Mouse (Mus musculus) layer of hippocampus, postnatal 14 days (tissue): Measurements from ENCODE around the gene Aff1. TPM values are rescaled to one million over a fixed set of nuclear protein-coding genes. Genes with fewer than 3 reads are reported as not detected.
A peak's percentile ranks its signal among the peaks of the same experiment; 100 is the strongest.

Experiments
- DNase-seq, 2 experiments: peaks; one replicate each; pipeline ENCODE4 v3.0.0; 2021 to 2022; ENCODE audit warnings: low spot score in 2 of 2, mixed read lengths in 1 of 2
- total RNA-seq, 2 experiments: library from RNA; stranded (reverse); gene quantifications; 2 replicates each; pipeline ENCODE4 v1.2.3; 2021

Aff1 gene
- total RNA-seq, 2 experiments from 2014 or later: 13.1 to 14.0 TPM

DNA sequence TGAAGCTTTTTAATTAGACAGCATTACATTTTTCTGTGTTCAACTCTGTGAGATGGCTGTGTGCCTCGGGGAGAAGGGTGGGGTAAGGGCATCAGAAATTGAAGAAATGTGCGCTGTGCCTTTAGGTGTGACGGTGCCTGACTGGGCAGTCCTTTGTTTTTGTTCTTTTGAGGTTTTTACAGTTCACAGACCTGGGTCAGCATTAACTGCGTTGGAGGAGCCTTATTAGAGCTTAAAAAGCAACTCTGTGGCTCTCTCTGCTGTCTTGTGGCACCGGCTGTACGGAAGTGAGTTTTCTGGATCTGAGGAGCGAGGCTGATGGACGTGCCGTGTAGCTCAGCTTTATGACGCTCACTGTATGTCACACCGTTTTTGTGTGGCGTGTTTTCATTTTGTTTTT is 137.0 kb downstream of the Aff1 start:
- DNase-seq: no peak

DNA sequence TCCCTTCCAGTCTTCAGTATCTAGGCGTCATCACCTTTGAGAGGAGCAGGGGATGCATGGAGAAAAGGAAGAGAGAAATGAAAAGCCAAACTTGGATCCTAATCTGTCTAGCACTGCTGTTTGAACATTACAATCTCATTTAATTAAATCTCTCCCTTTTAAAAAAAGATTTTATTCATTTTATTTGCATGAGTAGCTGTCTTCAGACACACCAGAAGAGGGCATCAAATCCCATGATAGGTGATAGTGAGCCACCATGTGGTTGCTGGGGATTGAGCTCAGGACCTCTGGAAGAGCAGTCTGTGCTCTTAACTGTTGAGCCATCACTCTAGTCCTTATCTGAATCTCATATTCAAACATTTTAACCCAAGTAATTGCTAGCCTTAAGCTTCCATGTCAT is 138.7 kb downstream of the Aff1 start:
- no peak for DNase-seq

DNA sequence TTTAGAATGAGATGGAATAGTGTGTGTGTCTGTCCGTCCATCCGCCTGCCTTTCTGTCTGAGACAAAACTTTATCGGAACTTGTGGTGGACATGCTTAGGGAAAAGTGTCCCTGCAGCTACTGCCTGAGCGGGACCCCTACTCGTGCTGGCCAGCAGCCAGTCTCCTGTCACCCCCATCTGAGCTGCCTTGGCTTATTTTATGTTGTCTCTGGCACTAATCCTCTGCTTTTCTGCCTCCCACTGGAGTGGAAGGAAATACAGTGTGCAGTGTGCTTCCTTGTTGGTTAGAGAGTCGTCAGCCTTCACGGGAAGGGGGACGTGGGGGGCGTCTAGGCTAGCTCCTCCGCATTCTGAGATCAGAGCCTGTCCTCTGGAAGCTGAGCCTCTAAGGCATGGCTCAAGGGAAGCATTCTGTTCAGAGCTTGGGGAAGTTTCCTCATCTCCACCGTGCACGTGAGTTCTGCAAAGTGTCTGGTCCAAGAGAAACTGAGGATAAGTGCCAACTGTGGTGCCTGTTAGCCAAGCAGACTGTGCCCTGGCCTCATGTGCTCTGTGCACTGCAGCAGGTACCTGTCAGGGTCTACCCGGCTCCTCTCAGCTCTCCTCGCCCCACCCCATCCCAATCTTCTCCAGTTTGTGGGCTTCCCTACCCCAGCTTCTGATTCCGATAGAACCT is 143.4 kb downstream of the Aff1 start:
- no peak for DNase-seq

DNA sequence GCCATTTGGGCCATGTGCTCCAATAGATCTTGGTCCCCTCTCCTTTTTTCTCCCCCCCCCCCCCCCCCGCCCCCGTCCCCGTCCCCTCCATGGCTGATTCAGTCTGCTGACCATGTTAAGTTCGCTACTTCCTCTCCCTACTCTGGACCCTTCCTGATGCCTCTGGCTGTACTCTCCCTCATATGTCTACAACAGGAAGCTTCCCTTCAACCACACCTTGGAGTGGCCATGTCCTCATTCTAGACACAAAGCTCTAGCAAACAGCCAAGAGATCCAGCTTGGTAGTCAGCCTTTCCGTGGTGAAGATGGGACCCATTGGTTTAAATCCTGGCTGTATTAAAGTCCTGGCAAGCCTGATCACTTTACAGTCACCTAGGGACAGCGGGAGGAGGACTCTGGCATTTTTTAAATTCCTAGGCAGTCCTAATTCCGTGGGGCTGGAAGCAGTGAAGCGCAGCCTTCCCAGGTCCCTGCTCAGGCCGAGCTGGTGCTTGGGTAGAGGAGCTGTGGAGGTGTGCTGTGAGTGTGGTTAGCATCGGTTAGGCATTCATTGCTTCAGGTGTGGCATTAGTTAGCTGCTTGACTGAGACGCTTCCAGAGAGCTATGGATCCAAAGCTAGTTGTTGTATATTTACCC is 144.1 kb downstream of the Aff1 start:
- no peak for DNase-seq

DNA sequence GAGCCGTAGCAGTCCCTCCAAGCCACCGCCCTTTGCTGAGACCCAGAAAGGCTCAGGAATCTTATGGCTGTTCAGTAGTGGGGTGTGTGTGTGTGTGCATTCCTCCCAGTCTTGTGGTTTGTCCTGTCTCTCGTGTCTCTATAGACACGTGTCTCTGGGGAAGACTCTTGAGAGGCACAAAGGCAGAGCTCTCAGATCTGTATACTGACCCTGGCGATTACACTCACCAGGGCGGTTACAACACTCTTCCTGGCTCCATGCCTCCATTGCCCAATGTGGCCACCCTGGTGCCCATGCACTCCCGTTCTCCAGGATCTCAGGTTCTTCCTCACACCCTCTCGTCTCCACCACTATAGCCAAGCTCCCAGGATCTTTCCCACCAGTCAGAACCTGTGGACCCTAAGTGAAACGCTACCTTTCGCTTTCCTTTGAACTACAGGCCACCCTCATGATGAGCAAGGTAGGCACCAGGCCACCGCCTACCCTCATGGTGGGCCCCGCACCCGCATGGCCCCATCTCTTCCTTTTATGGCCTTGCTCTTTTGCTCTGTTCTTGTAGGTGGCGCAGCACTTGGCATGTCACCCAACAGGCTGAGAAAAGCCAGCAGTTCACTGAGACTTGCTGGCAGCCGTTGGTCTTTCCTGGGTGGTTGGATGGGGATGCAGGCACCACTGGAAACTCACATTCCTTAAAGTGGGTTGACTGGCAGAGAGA is 146.5 kb downstream of the Aff1 start:
- DNase-seq: no peak

DNA sequence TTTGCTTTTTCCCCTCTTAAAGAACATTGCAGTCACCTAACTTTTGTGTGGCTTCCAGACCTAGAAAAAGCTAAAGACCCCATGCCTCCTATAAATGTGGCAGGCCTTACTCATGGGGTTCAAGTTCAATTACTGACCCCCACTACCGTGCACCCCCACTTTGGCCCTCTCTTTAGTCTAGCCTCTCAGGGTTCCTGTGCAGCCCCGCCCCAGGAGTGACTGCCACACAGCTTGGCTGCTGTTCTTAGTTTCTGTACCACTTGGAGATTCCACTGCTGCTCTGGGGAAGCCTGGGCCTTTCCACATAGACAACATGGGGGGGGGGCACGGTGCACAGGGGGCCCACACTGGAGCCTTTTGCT is 147.1 kb downstream of the Aff1 start:
- no peak for DNase-seq

DNA sequence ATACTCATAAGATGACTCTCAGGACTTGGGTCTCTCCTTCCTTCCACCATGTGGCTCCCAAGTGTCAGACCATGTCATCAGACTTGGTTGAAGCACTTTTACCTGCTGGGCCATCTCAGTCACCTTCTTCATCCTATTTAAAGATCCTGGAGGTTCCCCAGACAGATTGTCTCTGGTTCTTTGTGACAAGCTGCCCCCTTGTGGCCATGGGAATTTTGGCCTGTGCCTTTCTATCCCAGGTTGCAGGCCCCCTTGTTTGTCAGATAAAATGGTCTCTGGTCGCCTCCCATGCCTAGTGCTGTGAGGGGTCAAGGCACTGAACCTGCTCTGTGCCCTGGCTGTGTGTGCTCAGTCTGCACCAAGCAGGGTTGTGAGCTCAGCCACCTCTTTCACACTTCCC is 151.8 kb downstream of the Aff1 start:
- peak in 1 of 2 experiments; percentile 53 for DNase-seq

DNA sequence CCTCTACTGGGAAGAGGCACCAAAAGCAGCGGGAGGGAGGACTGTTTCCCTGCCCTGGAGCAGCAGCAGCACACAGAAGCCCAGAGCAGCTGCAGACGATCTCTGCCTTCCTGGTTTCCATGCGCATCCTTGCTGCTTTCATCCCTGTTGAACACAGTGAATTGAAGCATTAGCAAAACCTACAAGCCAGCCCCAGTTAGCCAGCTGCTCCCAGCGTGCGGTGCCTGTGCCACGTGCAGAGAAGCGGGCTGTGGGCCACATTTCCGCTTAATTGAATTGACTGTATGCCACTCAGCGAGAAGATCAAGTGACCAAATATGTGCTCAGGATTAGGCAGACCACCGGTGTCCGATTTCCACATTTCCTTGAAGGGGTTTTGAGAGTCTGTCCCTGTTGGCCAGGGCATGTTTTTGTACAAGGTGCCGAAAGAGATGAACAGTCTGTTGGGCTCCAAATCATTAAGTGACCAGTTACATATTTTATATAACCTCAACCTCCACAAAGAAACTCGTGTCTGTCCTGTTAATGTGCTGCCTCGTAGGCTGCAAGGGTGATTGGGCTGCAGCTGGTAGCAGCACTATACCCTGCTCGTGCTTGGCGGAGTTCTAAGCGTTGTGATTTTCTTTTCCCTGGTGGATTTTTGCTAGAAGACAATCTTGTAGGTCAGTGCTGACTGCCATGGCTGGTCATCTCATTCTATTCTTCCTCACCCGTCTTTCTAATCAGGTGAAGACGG is 153.4 kb downstream of the Aff1 start:
- DNase-seq: peak; percentile 51 to 52

DNA sequence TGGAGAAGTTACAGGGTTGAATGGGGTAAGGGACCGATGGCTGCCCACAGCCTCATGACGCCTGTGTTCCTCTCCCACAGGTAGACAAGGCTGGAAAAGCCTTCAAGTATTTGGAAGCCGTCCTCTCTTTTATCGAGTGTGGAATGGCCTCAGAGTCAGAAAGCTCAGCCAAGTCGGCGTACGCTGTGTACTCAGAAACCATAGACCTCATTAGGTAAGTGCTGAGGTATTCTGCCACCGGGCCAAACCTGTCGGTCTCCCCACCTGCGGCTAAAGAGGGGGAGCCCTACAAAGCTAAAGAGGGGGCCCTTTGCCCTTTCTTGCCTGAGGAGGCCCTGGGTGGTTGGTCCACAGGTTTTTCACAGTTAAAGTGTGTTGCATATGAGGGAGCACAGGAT is 154.0 kb downstream of the Aff1 start:
- no peak for DNase-seq

DNA sequence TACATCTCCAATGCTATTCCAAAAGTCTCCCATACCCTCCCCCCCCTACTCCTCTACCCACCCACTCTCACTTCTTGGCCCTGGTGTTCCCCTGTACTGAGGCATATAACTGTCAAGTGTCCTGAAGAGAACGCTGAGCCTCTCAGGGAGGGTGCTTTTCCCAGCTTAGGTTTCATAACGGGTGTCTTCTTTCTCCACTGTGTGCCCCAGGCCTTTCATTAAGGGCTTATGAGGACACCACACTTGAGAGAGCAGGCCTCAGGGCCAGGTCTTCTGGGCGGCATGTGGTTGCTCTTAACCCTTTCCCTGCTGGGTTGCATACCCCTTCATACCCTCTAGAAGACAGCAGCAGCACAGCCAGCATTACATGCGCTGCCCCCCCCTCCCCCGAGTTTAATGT is 154.4 kb downstream of the Aff1 start:
- DNase-seq: no peak

DNA sequence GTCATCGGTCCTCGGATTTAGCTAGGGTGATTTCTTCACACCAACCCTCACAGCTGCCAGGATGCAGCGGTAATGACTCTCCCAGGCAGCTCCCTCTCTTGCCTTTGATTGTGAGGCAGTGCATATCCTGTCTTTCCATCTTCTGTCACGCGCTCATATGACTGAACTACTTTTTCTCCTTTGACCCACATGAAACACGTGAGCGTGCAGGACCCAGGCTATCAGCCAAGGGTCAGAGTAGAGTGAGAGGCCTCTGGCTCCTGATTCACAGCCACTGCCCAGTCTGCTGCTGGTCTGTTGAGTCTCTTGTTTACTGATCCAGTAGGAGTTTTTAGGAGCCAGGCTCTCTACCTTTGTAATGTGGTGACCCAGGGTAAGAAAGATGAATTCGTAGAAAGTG is 156.4 kb downstream of the Aff1 start:
- no peak for DNase-seq

DNA sequence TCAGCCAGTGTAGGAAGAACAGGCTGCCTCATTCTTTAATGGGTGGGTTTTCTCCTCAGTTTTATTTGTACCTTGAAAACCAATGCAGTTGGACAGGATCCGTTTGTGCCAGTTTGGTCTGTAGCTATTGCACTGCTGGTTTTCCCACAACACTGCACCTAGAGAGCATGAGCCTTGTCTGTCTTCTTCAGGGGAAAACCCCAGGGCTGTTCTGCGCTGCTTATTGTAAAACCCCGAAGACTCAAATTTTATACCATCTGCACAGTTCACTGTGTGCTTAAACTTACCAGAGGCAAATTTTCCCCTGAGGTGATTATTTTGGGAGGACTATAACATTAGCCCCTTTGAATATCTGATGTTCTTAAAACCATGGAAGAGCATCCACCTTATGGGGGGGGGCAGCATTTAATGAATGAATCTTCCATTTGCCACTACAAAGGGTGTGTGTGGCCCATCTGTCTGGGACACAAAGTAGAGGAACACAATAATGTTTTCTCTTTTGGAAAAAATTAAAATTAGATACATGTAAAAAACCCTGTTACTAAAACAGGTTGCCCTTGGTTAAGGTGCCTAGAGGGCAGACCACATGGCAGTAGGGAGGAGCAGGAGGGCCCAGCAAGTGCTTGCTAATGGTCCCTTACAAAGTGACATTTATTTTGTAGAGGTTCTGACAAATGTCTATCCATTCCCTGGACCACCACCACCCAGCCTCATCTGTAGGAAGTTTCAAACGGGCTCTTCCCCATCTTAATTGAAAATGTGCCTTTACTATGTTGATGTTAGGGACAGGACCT is 160.8 kb downstream of the Aff1 start:
- no peak for DNase-seq

DNA sequence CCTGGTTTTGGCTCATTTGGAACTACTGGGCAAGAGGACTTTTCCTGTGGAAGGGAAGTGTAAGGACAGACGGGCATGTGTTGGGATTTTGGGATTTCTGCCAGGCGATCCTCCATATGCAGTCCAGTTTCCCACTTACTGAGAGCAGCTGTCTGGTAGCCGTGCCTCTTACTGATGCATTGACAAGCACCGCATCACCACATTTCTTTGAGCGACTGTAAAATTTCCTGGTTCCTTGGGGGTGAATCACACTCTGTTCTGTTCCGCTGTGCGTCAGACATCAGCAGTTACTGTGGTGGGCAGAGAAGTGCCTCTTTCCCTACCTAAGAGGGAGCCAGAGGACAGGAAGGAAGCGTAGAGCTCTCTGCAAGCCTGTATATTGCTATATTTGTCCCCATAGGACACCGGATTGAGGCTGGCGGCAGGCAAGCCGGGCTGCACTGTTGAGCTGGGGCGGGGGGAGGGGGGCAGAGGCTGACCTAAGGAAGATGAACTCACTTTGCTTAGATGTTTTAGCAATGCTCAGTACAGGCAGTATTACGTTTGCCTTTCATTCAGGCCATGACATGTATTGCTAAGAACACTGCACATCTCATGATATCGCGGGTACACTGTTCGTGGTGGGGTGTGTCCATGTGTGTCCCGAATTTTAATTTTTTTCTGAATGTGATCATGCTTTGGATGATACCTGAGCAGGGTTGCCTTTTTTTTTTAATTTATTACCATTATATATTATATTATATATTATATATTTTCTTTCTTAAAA is 162.1 kb downstream of the Aff1 start:
- peak; percentile 46 to 69 for DNase-seq

DNA sequence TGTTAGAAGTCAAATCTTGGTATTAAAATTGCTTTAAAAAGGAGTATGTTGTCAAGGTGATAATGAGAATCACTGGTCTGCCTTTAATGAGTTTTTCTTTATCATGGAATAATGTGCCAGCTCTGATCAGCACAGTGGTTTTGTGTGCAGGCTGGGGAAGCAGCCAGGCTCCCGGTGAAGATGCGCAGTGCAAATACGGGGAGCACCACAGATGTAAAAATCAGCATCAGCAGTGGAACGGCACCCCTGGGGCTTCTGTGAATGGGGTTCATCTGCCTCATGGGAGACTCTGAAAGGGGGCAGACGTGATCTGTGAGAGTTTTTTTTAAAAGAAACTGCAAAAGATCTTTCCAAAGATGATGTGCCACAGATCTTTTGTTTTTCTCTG is 162.6 kb downstream of the Aff1 start:
- DNase-seq: no peak

DNA sequence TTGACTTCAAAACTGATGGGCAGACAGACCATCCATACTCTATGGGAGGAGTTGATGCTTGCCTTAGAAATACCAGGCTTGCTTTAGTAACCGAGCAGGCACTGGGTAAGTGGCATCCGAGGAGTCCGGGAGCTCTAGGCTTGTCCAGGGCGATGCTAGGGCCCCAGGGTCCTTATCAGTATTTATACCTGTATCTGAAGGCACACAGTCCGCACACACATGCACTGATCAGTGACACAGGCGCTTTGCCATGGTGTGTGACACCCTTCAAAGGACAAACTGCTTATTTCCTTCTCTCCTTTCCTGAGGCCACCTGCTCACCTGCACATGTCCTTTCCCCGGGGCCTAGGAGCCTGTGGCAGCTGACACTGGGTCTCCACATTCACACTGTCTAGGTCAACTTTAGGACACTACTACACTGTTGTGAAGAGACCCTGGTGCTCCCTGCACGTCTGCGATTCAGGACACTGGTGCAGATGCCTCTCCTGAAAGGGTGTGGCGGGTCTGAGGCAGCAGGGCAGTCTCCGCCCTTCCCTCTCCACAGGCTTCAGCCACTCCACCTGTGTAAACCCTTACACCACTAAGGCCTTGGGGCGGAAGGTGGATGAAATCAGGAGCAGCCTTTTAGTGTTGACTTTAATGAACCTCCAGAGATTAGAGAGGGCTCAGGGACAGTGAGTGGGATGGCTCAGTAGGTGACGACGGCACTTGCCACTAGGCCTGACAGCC is 163.5 kb downstream of the Aff1 start:
- DNase-seq: no peak

DNA sequence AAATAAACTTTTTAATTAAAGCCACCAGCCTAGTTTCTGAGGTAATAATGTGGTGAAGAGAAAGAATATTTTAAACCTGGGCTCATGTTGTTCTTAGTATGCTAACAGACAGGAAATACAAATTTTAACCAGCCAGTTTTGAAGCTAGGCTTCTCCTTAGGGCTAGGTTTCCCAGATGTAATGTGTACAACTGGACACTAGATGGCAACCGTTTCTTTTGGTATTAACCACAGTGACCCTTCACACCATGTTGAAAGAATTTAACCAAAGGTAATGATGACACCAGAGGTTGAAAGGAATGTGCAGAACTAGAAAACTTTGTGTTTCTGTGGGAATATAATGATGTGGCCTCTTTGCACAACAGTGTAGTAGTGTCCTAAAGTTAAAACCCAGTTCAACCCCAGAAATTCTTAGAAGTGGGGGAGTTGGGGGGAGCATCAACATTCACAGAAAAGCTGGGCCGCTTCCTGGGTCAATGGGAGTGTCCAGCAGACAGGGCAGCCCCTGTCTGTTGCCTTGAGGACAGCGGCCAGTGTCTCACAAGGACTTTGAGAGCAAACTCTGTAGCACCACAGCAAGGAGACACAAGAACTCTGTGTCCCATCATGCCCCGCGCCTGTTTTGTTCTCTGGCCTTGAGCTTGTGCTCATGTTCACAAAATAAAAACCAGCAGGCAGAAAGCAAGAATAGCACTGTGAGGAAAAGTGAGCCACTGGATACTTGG is 164.3 kb downstream of the Aff1 start:
- DNase-seq: peak in 1 of 2 experiments; percentile 61

DNA sequence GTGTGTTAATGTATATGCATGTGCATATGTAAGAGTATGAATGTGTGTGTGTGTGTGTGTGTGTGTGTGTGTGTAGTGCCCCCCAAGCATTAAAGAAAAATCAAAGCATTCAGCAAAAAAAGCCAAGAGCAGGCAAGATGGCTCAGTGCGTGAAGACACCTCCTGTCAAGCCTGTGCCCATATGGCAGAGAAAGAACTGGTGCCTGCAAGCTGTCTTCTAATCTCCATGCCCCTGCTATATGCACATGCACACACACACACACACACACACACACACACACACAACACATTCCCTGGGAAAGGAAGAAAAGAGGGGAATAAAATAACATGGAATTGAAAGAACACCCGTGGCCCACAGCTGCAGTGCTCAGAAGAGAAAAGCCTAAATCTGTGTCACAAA is 165.0 kb downstream of the Aff1 start:
- peak in 1 of 2 experiments; percentile 50 for DNase-seq

DNA sequence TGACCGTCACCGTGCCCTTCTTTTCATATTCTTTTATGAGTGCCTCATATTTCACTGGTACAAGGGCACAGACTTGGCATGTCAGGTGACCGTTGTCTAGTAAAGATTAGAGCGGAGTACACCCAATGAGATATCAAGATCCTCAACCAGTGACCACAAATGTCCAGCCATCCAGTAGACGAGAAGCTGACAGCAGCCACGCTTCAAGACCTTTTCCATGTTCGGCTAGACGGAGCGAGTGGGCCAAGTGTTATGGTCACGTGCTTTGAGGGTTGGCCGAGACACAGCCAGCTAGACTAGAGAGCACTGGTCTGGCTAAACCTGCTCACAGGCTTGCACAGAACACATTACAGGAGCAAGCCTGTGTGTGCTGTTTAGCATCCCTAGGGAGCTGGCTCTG is 168.4 kb downstream of the Aff1 start:
- DNase-seq: no peak

DNA sequence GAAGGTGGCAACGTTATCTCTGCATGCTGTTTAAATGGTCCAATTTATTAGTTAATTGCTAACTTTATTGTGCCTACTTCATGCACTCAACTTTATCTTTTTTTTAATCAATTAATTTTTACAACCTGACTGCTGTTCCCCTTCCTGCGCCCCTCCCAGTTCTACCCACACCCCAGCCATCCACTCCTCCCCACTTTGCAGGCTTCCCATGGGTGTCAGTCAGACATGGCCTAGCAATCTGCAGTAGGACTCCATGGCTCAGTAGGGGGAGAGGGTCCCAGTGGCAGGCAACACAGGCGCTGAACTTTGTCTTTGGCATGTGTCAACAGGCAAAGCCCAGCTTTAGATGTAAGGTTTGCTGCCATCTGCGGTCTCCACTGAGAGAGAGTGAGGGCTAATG is 171.6 kb downstream of the Aff1 start:
- no peak for DNase-seq
